Mouse (Mus musculus) neural tube, embryonic 11.5 days (tissue): ENCODE measurements around the gene Ppp2r1b. TPM values are rescaled to one million over a fixed set of nuclear protein-coding genes. Genes with fewer than 3 reads are reported as not detected.

Experiments used
- ATAC-seq: fragments of 200-750 bp; cut with Nextera tagmentation; 2 replicates; pipeline ENCODE4 v1.8.0; 2017; ENCODE audit warnings: moderate number of reproducible peaks, mild to moderate bottlenecking, moderate TSS enrichment, moderate library complexity; ENCODE audit not compliant: insufficient read depth, low FRiP score, low TSS enrichment
- DNase-seq: peaks from one replicate; pipeline ENCODE4 v3.0.0-alpha.2; 2015; ENCODE audit warnings: low spot score
- H3K27ac ChIP-seq: fragments of 300-500 bp; sonication (generic); 2 replicates; pipeline ENCODE4 v1.5.1; 2014; ENCODE audit warnings: low read depth, mild to moderate bottlenecking, low read length
- H3K27me3 ChIP-seq: fragments of 300-500 bp; sonication (generic); 2 replicates; pipeline ENCODE4 v1.6.1; 2014; ENCODE audit warnings: mild to moderate bottlenecking, low read length, mixed read lengths; ENCODE audit not compliant: control insufficient read depth, insufficient read depth
- H3K36me3 ChIP-seq: fragments of 300-500 bp; sonication (generic); 2 replicates; pipeline ENCODE4 v1.6.1; 2014; ENCODE audit warnings: mild to moderate bottlenecking, low read length, moderate library complexity, mixed read lengths; ENCODE audit not compliant: control insufficient read depth, insufficient read depth
- H3K4me1 ChIP-seq: fragments of 300-500 bp; sonication (generic); 2 replicates; pipeline ENCODE4 v1.6.1; 2014; ENCODE audit warnings: low read length, mixed read lengths; ENCODE audit not compliant: control insufficient read depth, insufficient read depth
- H3K4me2 ChIP-seq: fragments of 300-500 bp; sonication (generic); 2 replicates; pipeline ENCODE4 v1.6.1; 2014; ENCODE audit warnings: low read depth, mild to moderate bottlenecking, moderate library complexity
- H3K4me3 ChIP-seq: fragments of 300-500 bp; sonication (generic); 2 replicates; pipeline ENCODE4 v1.5.1; 2014; ENCODE audit warnings: low read depth, low read length
- H3K9ac ChIP-seq: fragments of 300-500 bp; sonication (generic); 2 replicates; pipeline ENCODE4 v1.6.1; 2014; ENCODE audit warnings: mild to moderate bottlenecking, low read length
- H3K9me3 ChIP-seq: fragments of 300-500 bp; sonication (generic); 2 replicates; pipeline ENCODE4 v1.6.1; 2016; ENCODE audit warnings: low read length; ENCODE audit not compliant: control insufficient read depth
- WGBS: fragments of 180-500 bp; shearing (Covaris S2); extraction: QIAGEN DNeasy Blood & Tissue Kit; methylation state at CpG from one replicate; pipeline ENCODE4 v1.1.7; 2014; 5-methylcytosine and 5-hydroxymethylcytosine counted together
- polyA plus RNA-seq: library from polyadenylated mRNA; unstranded; fragments of >200 nt; fragmentation: Nextera tagmentation; extraction: Ambion mirVana; gene quantifications from 2 replicates; pipeline ENCODE4 v1.2.1, GENCODE M21; 2014

Gene Ppp2r1b
- polyA plus RNA-seq, 1 experiment from 2014 or later, result 121 TPM

GRCm38 (mm10) chr9:50922363-50923153 lies 77.5 kb downstream of the Ppp2r1b start:
- ATAC-seq, result no peak
- Histone ChIP-seq H3K36me3 (no peaks in the 10 kb centered on the region), H3K9ac (no peak overlapping the region), H3K4me2 (no peak overlapping the region), H3K9me3 (no peaks in the 10 kb centered on the region), H3K4me1 (no peaks in the 10 kb centered on the region), H3K27me3 (no peaks in the 10 kb centered on the region), H3K27ac (no peak overlapping the region), H3K4me3 (no peak overlapping the region)
- DNase-seq, result no peak
- WGBS, result 85% methylated on average over 5 of the region's 5 CpGs

- H3K4me3 ChIP-seq, result no peak overlapping the region
- DNase-seq, result no peak
- no peak for ATAC-seq
- no peaks in the 10 kb centered on the region for H3K36me3 ChIP-seq
- H3K4me1 ChIP-seq, result no peaks in the 10 kb centered on the region
- H3K27ac ChIP-seq, result no peak overlapping the region
- no peaks in the 10 kb centered on the region for H3K27me3 ChIP-seq
- H3K4me2 ChIP-seq, result no peak overlapping the region
- H3K9me3 ChIP-seq, result no peaks in the 10 kb centered on the region
- no peak overlapping the region for H3K9ac ChIP-seq
Observed at GRCm38 (mm10) chr9:50924454-50924853, 79.4 kb downstream of the Ppp2r1b start.

- no peak overlapping the region for H3K4me3 ChIP-seq
- H3K4me1 ChIP-seq, result no peaks in the 10 kb centered on the region
- H3K27me3 ChIP-seq, result no peaks in the 10 kb centered on the region
- H3K27ac ChIP-seq, result no peak overlapping the region
- no peak overlapping the region for H3K4me2 ChIP-seq
- no peak overlapping the region for H3K9ac ChIP-seq
- no peaks in the 10 kb centered on the region for H3K9me3 ChIP-seq
- WGBS, result 90% methylated on average over 4 of the region's 4 CpGs
- H3K36me3 ChIP-seq, result no peaks in the 10 kb centered on the region
- DNase-seq (no peak), ATAC-seq (no peak)
Observed at GRCm38 (mm10) chr9:50925801-50926200, 80.7 kb downstream of the Ppp2r1b start.

GRCm38 (mm10) chr9:50929986-50930385 lies 84.9 kb downstream of the Ppp2r1b start:
- H3K27ac ChIP-seq, result no peak overlapping the region
- no peak overlapping the region for H3K4me2 ChIP-seq
- no peaks in the 10 kb centered on the region for H3K36me3 ChIP-seq
- H3K4me3 ChIP-seq, result no peak overlapping the region
- H3K27me3 ChIP-seq, result no peaks in the 10 kb centered on the region
- H3K4me1 ChIP-seq, result no peaks in the 10 kb centered on the region
- H3K9ac ChIP-seq, result no peak overlapping the region
- DNase-seq (no peak), ATAC-seq (no peak)
- no peaks in the 10 kb centered on the region for H3K9me3 ChIP-seq

- H3K27me3 ChIP-seq, result no peaks in the 10 kb centered on the region
- WGBS, result 81% methylated on average over 3 of the region's 3 CpGs
- no peaks in the 10 kb centered on the region for H3K36me3 ChIP-seq
- DNase-seq (no peak), ATAC-seq (no peak)
- H3K9me3 ChIP-seq, result no peaks in the 10 kb centered on the region
- H3K4me3 ChIP-seq, result no peak overlapping the region
- H3K9ac ChIP-seq, result no peak overlapping the region
- no peak overlapping the region for H3K27ac ChIP-seq
- no peaks in the 10 kb centered on the region for H3K4me1 ChIP-seq
- no peak overlapping the region for H3K4me2 ChIP-seq
Observed at GRCm38 (mm10) chr9:50941804-50942401, 96.8 kb downstream of the Ppp2r1b start.

- ATAC-seq (no peak), DNase-seq (no peak)
- 90% methylated on average over 2 of the region's 2 CpGs for WGBS
Observed at GRCm38 (mm10) chr9:50942711-50943110, 97.6 kb downstream of the Ppp2r1b start.

More at GRCm38 (mm10) chr9:50942711-50943110, 97.6 kb downstream of the Ppp2r1b start:
- no peaks in the 10 kb centered on the region for H3K27me3 ChIP-seq
- H3K4me2 ChIP-seq, result no peak overlapping the region
- H3K36me3 ChIP-seq, result no peaks in the 10 kb centered on the region
- H3K4me3 ChIP-seq, result no peak overlapping the region
- H3K9me3 ChIP-seq, result no peaks in the 10 kb centered on the region
- no peak overlapping the region for H3K27ac ChIP-seq
- no peak overlapping the region for H3K9ac ChIP-seq
- no peaks in the 10 kb centered on the region for H3K4me1 ChIP-seq

Other genes with a start within 250 kb of the Ppp2r1b start
- gene Sdhd, start 241.5 kb upstream of the Ppp2r1b start, polyA plus RNA-seq, result 273 and 281 TPM in 2 replicates
- gene Timm8b, start 241.4 kb upstream of the Ppp2r1b start, polyA plus RNA-seq, result 305 and 307 TPM in 2 replicates
- gene Pih1d2, start 228.0 kb upstream of the Ppp2r1b start, polyA plus RNA-seq, result 4.7 and 5.9 TPM in 2 replicates
- 28.8 and 29.2 TPM in 2 replicates for gene Nkapd1, start 227.8 kb upstream of the Ppp2r1b start, polyA plus RNA-seq
- 70.6 and 74.9 TPM in 2 replicates for gene Dlat, start 185.5 kb upstream of the Ppp2r1b start, polyA plus RNA-seq
- 27.4 and 33.0 TPM in 2 replicates for gene Dixdc1, start 105.8 kb upstream of the Ppp2r1b start, polyA plus RNA-seq
- gene 2310030G06Rik, start 98.8 kb upstream of the Ppp2r1b start, polyA plus RNA-seq, result 1.1 and 1.3 TPM in 2 replicates
- gene Cryab, start 94.0 kb upstream of the Ppp2r1b start, polyA plus RNA-seq, result 12.8 and 14.4 TPM in 2 replicates
- 8.4 and 8.6 TPM in 2 replicates for gene Hspb2, start 92.9 kb upstream of the Ppp2r1b start, polyA plus RNA-seq
- 10.5 and 10.6 TPM in 2 replicates for gene Fdxacb1, start 77.1 kb upstream of the Ppp2r1b start, polyA plus RNA-seq
- 46.3 and 46.9 TPM in 2 replicates for gene Alg9, start 70.3 kb upstream of the Ppp2r1b start, polyA plus RNA-seq
- 34.2 and 43.1 TPM in 2 replicates for gene 1110032A03Rik, start 69.8 kb upstream of the Ppp2r1b start, polyA plus RNA-seq
- 12.4 and 15.3 TPM in 2 replicates for gene Sik2, start 163.8 kb downstream of the Ppp2r1b start, polyA plus RNA-seq
- not detected in 2 replicates for gene Btg4, start 215.6 kb downstream of the Ppp2r1b start, polyA plus RNA-seq
- 0.88 and 1.2 TPM in 2 replicates for gene Layn, start 231.8 kb downstream of the Ppp2r1b start, polyA plus RNA-seq